Mouse (Mus musculus) lung, postnatal 0 days (tissue): ENCODE results near the gene Abcc9.

Experiments
- CTCF ChIP-seq: IDR thresholded peaks from 2 replicates; pipeline ENCODE4 v1.5.1; 2016; ENCODE audit warnings: antibody characterized with exemption, mild to moderate bottlenecking
- EP300 ChIP-seq: IDR thresholded peaks from 2 replicates; pipeline ENCODE4 v1.6.1; 2016; ENCODE audit warnings: antibody characterized with exemption, mild to moderate bottlenecking, control low read depth

- TF ChIP-seq CTCF (no peak), EP300 (no peak)
Measured at GRCm38 (mm10) chr6:142577801-142578200, 124.3 kb downstream of the Abcc9 start.
